Mouse (Mus musculus): ENCODE results near the gene Ggt6.

Ggt6 gene

DNA sequence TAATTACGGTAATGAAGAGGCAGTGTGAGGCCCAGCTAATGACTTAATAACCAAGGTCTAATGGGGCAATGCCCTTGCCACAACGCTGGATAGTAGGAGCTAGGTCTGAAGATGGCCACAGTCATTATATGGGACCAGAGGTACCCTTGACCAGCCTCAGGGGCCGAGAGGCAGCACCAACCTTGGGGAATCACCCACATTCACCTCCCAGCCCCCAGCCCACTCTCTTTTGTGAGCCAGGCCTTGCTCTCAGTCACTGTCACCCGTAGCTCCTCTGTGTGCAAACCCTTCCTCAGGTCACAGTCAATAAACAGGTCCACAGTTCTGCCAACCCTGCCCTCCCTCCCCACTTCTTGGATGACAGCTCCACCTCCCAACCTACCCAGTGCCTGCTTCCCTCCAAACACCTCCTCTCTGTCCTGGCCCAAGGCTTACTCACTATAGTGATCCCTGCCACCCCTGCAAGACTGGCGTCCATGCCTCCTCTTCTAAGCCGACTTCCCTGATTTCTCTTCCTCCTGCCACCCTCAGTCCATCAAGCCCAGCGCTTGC is 40.8 kb downstream of the Ggt6 start:
- no peak for DNase-seq (ENCODE audit: low read depth, low spot score)

DNA sequence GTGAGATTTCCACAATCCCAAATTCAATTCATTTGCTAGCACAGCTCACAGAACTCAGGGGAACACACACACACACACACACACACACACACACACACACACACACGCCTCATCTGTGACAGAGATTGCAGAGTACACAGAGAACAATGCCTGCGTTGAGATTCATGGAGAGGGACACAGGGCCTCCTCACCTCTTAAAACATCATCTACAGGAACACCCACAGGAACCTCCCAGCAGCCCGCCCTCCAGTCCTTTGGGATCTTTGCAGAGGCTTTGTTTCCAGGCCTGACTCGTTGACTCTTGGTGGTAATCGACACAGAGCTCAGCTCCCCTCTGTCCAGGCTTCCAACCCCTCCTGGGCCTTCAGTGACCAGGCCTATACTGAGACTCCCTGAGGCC is 41.9 kb downstream of the Ggt6 start:
- DNase-seq (ENCODE audit: low read depth, low spot score), result no peak

DNA sequence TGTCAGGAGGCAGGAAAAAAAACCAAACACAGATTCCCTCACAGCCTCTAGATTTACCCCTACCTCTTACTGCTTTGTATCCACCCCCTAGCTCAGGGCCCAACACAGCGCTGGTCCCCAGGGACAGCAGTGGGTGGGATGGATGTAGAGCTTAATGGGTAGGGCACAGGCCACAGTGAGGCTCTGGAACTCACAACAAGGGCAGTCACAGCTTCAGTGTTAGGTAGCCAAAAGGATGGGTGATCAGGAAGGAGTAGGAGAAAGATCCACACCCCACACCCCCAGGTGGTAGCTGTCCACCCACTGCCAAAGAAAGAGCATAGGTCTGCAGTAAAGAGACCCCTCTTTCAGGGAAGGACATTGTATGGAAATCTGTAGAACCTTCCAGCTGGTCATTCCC is 42.3 kb downstream of the Ggt6 start:
- no peak for DNase-seq (ENCODE audit: low read depth, low spot score)

DNA sequence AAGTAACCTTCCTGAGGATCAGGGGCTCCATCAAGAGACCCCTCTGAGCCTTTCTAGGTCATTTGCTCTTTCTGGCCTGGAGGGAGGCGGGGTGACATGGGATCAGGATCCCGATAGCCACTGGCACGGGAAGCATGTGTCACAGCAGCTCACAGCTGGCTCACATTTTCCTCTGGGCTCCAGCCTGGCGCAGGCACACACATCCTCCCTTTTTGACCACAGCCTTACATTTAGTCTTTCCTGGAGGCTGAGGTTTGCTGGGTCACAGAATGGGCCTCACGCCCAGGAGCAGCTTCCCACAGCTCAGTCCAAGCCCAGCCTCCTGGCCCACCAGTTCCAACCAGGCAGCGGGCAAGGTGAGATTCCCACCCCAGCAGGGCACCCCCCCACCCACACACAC is 42.9 kb downstream of the Ggt6 start:
- DNase-seq (ENCODE audit: low read depth, low spot score), result no peak

GRCm38 (mm10) chr11:72479499-72479898 is 44.2 kb downstream of the Ggt6 start:
- no peak for DNase-seq (ENCODE audit: low read depth, low spot score)

GRCm38 (mm10) chr11:72481313-72481712 is 46.0 kb downstream of the Ggt6 start:
- DNase-seq (ENCODE audit: low read depth, low spot score), result no peak

DNA sequence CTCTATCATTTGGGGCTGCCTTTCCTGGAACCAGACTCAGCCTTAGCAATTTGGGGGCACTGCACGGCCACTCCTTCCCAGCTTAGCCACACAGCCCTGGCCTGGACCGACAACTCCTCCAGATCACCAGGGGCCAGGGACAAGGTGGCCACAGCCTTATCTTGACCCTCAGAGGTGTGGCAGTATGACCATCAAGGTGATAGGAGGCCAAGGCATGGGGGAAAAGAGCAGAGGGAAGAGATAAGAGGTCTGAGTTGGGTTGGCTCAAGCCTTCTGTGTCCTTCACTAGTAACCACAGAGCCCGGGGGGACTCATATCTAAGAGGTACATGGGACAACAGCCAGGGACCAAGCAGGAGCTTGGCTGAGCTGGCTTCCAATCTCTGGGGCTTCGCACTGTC is 46.6 kb downstream of the Ggt6 start:
- DNase-seq (ENCODE audit: low read depth, low spot score), result no peak

DNA sequence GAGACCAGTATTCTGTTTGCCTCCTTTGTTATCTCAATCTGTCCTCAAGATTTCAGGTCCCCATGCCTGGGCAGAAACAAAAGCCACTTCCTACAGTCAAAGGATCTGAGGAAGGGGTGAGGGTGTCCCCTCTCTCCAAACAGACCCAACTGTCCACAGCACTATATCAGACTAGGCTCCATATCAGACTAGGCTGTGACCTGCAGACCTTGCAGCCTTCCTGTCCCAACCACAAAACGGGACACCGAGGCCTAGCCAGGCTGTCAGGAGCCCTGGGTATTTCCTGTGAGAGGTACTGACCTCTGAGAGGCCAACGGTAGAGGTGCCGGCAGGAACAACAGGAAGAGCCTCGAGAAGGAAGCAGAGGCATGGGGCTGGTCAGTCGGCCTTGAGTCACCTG is 49.2 kb downstream of the Ggt6 start:
- no peak for DNase-seq (ENCODE audit: low read depth, low spot score)

DNA sequence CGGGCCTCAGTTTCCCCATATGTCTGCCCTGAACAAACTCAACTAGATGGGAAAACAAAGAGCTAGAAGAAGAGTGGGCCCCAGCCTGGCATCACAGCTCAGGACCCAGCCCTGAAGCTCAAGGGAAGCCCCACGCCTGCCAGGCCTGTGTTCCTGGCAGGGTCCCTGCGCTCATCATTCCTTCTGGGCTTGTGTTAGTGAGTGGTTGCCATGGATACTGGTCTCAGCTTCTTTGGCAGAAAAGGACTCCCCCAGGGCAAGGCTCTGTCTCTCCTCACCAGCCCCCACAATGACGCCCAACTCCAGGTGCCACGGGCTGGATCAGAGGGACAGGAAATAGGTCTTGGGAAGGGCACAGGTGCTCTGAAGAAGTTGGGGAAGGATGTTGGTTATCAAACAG is 49.8 kb downstream of the Ggt6 start:
- DNase-seq (ENCODE audit: low read depth, low spot score), result no peak

DNA sequence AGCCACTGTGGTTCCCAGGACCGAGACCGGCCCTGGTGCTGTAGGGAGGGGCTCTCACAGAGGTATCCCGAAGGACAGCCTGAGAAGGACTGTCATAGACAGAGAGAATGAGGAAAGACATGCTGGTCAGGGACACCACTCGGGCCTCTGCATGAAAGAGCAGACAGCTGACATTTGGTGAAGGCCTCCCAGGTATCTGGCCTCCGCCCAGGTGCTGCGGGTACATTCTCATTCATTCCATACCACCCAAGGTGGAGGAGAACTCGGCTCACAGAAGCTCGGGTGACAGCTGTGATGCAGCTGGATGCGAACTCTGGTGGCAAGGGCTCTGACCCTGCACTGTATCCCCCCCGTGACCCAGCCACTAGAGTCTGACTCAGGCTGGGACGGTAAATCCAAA is 50.6 kb downstream of the Ggt6 start:
- DNase-seq (ENCODE audit: low read depth, low spot score), result no peak

DNA sequence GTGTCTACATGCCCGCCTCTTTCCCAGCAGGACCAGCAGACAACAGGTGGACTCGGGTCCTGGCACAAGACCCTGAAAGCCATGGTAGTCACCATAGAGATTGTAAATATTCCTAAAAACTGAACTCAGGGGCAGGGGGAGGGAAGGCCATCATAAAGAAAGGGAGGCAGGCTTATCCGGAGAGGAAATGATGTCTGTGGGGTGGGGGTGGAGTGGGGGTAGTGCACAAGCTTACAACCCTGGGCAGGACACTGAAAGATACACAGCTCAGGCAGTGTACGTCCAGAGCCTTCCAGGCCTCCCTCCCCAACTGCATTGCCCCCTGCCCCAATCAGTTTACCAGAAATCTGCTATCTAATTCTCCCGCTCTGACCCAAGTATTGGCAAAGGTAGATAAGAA is 51.8 kb downstream of the Ggt6 start:
- no peak for DNase-seq (ENCODE audit: low read depth, low spot score)

- DNase-seq (ENCODE audit: low read depth, low spot score), result no peak
Measured at GRCm38 (mm10) chr11:72487739-72488138, 52.4 kb downstream of the Ggt6 start.

Data from R1 (cell line).